Mouse (Mus musculus) myocyte (in vitro differentiated cells): ENCODE measurements around the gene Tmem143. TPM values are rescaled to one million over a fixed set of nuclear protein-coding genes. Genes with fewer than 3 reads are reported as not detected.
"Not testable (repeated sequence)": the region's sequence is repeated elsewhere in the genome, so short reads cannot be mapped to it uniquely, and the experiment has no call there.

Source experiments
- H3K27me3 ChIP-seq: one replicate; pipeline ENCODE4 v1.6.1; 2011; ENCODE audit not compliant: control insufficient read depth, insufficient read depth, insufficient read length
- H3K36me3 ChIP-seq: one replicate; pipeline ENCODE4 v1.6.1; 2011; ENCODE audit not compliant: control insufficient read depth, insufficient read depth
- H3K4me2 ChIP-seq: one replicate; pipeline ENCODE4 v1.6.1; 2011; ENCODE audit warnings: low read depth, control low read depth
- H3K4me3 ChIP-seq: one replicate; pipeline ENCODE4 v1.5.1; 2011; ENCODE audit warnings: mild to moderate bottlenecking, control low read depth, moderate library complexity
- H3K79me2 ChIP-seq: one replicate; pipeline ENCODE4 v1.6.1; 2011; ENCODE audit not compliant: control insufficient read depth, insufficient read depth
- H3ac ChIP-seq: one replicate; pipeline ENCODE4 v1.6.1; 2011; ENCODE audit not compliant: control insufficient read depth, insufficient read length
- CEBPB ChIP-seq: IDR thresholded peaks from 2 replicates; pipeline ENCODE4 v1.6.1; 2011; ENCODE audit warnings: mild to moderate bottlenecking, moderate library complexity; ENCODE audit not compliant: poor library complexity, insufficient read depth, severe bottlenecking
- E2F4 ChIP-seq: IDR thresholded peaks from one replicate; pipeline ENCODE4 v1.6.1; 2011; ENCODE audit warnings: mild to moderate bottlenecking, control low read depth, moderate library complexity; ENCODE audit not compliant: insufficient read depth
- MAX ChIP-seq: IDR thresholded peaks from one replicate; pipeline ENCODE4 v1.6.1; 2011; ENCODE audit warnings: low read depth, mild to moderate bottlenecking, control low read depth
- MYOD1 ChIP-seq, 3 experiments: IDR thresholded peaks; one replicate each; pipeline ENCODE4 v1.6.1; 2011; ENCODE audit warnings: control low read depth in 2 of 3, low read depth in 2 of 3, mild to moderate bottlenecking in 2 of 3, moderate library complexity in 1 of 3; ENCODE audit not compliant: insufficient read length in 2 of 3, control insufficient read depth in 1 of 3
- MYOG ChIP-seq, 3 experiments: IDR thresholded peaks; one replicate each; pipeline ENCODE4 v1.6.1; 2011; ENCODE audit warnings: control low read depth in 2 of 3, low read depth in 2 of 3, mild to moderate bottlenecking in 2 of 3; ENCODE audit not compliant: insufficient read length in 2 of 3, control insufficient read depth in 1 of 3, insufficient read depth in 1 of 3
- POLR2A ChIP-seq: IDR thresholded peaks from one replicate; pipeline ENCODE4 v1.6.1; 2011; ENCODE audit warnings: low read depth, mild to moderate bottlenecking, control low read depth, moderate library complexity; ENCODE audit not compliant: insufficient read length
- POLR2AphosphoS2 ChIP-seq: IDR thresholded peaks from one replicate; pipeline ENCODE4 v1.6.1; 2011; ENCODE audit warnings: low read depth, control low read depth; ENCODE audit not compliant: insufficient read length
- REST ChIP-seq: IDR thresholded peaks from one replicate; pipeline ENCODE4 v1.6.1; 2011; ENCODE audit warnings: mild to moderate bottlenecking, control low read depth, moderate library complexity; ENCODE audit not compliant: insufficient read depth, insufficient read length
- SRF ChIP-seq: IDR thresholded peaks from one replicate; pipeline ENCODE4 v1.6.1; 2011; ENCODE audit warnings: low read depth; ENCODE audit not compliant: control insufficient read depth, insufficient read length
- TCF12 ChIP-seq: IDR thresholded peaks from one replicate; pipeline ENCODE4 v1.6.1; 2011; ENCODE audit warnings: mild to moderate bottlenecking, control low read depth; ENCODE audit not compliant: poor library complexity, insufficient read depth, severe bottlenecking
- TCF3 ChIP-seq: IDR thresholded peaks from one replicate; pipeline ENCODE4 v1.6.1; 2011; ENCODE audit warnings: low read depth, control low read depth; ENCODE audit not compliant: insufficient read length
- USF1 ChIP-seq: IDR thresholded peaks from one replicate; pipeline ENCODE4 v1.6.1; 2011; ENCODE audit warnings: low read depth, mild to moderate bottlenecking, control low read depth, moderate library complexity
- polyA plus RNA-seq: library from polyadenylated mRNA; unstranded; fragments of >200 nt; fragmentation: generic; extraction: Trizol; gene quantifications from one replicate; pipeline ENCODE4 v1.2.1, GENCODE M21; 2012; ENCODE audit warnings: missing spikeins

Tmem143 gene
- polyA plus RNA-seq, 1 experiment, result 26.9 TPM

GRCm38 (mm10) chr7:45935114-45935513, 38.4 kb downstream of the Tmem143 start:
- no peak overlapping the region for H3ac ChIP-seq
- H3K36me3 ChIP-seq, result no peaks in the 10 kb centered on the region
- no peak overlapping the region for H3K4me2 ChIP-seq
- no peak overlapping the region for H3K4me3 ChIP-seq
- no peak for TF ChIP-seq POLR2AphosphoS2
- TF ChIP-seq TCF12, result no peak
- TF ChIP-seq POLR2A, result no peak
- no peak for TF ChIP-seq MYOG (IDR thresholded peaks at IDR 0.05; ENCODE audit: control insufficient read depth in 1 of 3, insufficient read depth in 1 of 3, insufficient read length in 2 of 3, low read depth in 2 of 3)
- TF ChIP-seq SRF, result no peak
- no peak for TF ChIP-seq MYOD1 (IDR thresholded peaks at IDR 0.05; ENCODE audit: control insufficient read depth in 1 of 3, insufficient read length in 2 of 3, low read depth in 2 of 3)
- TF ChIP-seq REST, result no peak
- no peak for TF ChIP-seq TCF3
- no peaks in the 10 kb centered on the region for H3K79me2 ChIP-seq
- H3K27me3 ChIP-seq, result no peaks in the 10 kb centered on the region

- TF ChIP-seq SRF, result no peak
- no peak for TF ChIP-seq MAX
- no peak for TF ChIP-seq POLR2A
- TF ChIP-seq TCF12, result no peak
- no peak for TF ChIP-seq E2F4
- no peak for TF ChIP-seq CEBPB
- TF ChIP-seq REST, result no peak
- TF ChIP-seq MYOD1 (IDR thresholded peaks at IDR 0.05; ENCODE audit: control insufficient read depth in 1 of 3, insufficient read length in 2 of 3, low read depth in 2 of 3), result no peak
- Histone ChIP-seq H3K4me3 (no peak overlapping the region), H3ac (no peak overlapping the region), H3K4me2 (no peak overlapping the region), H3K79me2 (no peaks in the 10 kb centered on the region), H3K27me3 (no peaks in the 10 kb centered on the region), H3K36me3 (no peaks in the 10 kb centered on the region)
Measured at GRCm38 (mm10) chr7:45939836-45940235, 43.1 kb downstream of the Tmem143 start.

GRCm38 (mm10) chr7:45941986-45942385, 45.2 kb downstream of the Tmem143 start:
- Histone ChIP-seq H3K36me3 (no peaks in the 10 kb centered on the region), H3K79me2 (no peaks in the 10 kb centered on the region), H3K4me3 (no peak overlapping the region), H3ac (no peak overlapping the region), H3K27me3 (no peaks in the 10 kb centered on the region), H3K4me2 (no peak overlapping the region)
- TF ChIP-seq MYOG (IDR thresholded peaks at IDR 0.05; ENCODE audit: control insufficient read depth in 1 of 3, insufficient read depth in 1 of 3, insufficient read length in 2 of 3, low read depth in 2 of 3) (no peak), E2F4 (no peak), POLR2A (no peak), USF1 (no peak), POLR2AphosphoS2 (no peak), REST (no peak), SRF (no peak), TCF3 (no peak), CEBPB (no peak), TCF12 (no peak), MYOD1 (IDR thresholded peaks at IDR 0.05; ENCODE audit: control insufficient read depth in 1 of 3, insufficient read length in 2 of 3, low read depth in 2 of 3) (no peak), MAX (no peak)

- not testable (repeated sequence) for H3ac ChIP-seq, H3K36me3 ChIP-seq, H3K27me3 ChIP-seq, H3K79me2 ChIP-seq, H3K4me3 ChIP-seq, H3K4me2 ChIP-seq
Measured at GRCm38 (mm10) chr7:45943280-45943679, 46.5 kb downstream of the Tmem143 start.

GRCm38 (mm10) chr7:45949061-45949460, 52.3 kb downstream of the Tmem143 start:
- Histone ChIP-seq H3K36me3 (no peaks in the 10 kb centered on the region), H3K4me3 (no peak overlapping the region), H3K79me2 (no peaks in the 10 kb centered on the region), H3K27me3 (no peaks in the 10 kb centered on the region), H3ac (no peak overlapping the region), H3K4me2 (no peak overlapping the region)
- TF ChIP-seq MAX (no peak), MYOD1 (IDR thresholded peaks at IDR 0.05; ENCODE audit: control insufficient read depth in 1 of 3, insufficient read length in 2 of 3, low read depth in 2 of 3) (no peak), E2F4 (no peak), MYOG (IDR thresholded peaks at IDR 0.05; ENCODE audit: control insufficient read depth in 1 of 3, insufficient read depth in 1 of 3, insufficient read length in 2 of 3, low read depth in 2 of 3) (no peak), REST (no peak), SRF (no peak), TCF3 (no peak), USF1 (no peak), POLR2A (no peak), TCF12 (no peak), POLR2AphosphoS2 (no peak), CEBPB (no peak)
